Mouse (Mus musculus): ENCODE results near the gene Nmnat2. TPM values are rescaled to one million over a fixed set of nuclear protein-coding genes. Genes with fewer than 3 reads are reported as not detected.
A peak's percentile ranks its signal among the peaks of the same experiment; 100 is the strongest.

The Nmnat2 gene
- polyA plus RNA-seq, 1 experiment: 2.1 TPM

DNA sequence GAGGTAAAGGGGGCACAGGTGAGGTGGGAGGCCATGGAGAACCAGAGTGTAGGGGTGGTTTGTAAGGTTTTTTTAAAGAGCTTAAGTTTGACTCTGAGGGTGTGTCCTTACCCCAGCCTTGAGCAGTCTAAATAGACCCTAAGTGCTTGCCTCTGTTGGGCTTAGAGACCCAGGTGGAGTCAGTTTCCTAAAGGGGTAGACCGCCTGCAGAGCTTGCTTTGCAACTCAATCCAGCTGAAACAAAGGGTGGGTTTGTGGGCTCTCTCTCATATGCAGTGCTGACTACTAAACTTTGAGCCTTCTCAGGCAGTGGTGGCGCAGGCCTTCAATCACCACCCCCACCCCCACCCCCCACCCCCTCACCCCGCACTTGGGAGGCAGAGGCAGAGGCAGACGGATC is 11.8 kb upstream of the Nmnat2 start:
- Histone ChIP-seq H3K36me3 (ENCODE audit: control insufficient read depth, insufficient read depth) (no peaks in the 10 kb centered on the region), H3K4me2 (ENCODE audit: low read depth) (no peak overlapping the region), H3K4me3 (no peak overlapping the region), H3ac (ENCODE audit: control insufficient read depth, insufficient read length) (no peak overlapping the region), H3K27me3 (ENCODE audit: control insufficient read depth, insufficient read depth, insufficient read length) (no peaks in the 10 kb centered on the region), H3K79me2 (ENCODE audit: control insufficient read depth, insufficient read depth) (no peaks in the 10 kb centered on the region)
- no peak for TF ChIP-seq POLR2A (IDR thresholded peaks at IDR 0.05; ENCODE audit: insufficient read length, low read depth)
- TF ChIP-seq MYOG (IDR thresholded peaks at IDR 0.05; ENCODE audit: control insufficient read depth in 1 of 3, insufficient read depth in 1 of 3, insufficient read length in 2 of 3, low read depth in 2 of 3): no peak
- TF ChIP-seq MYOD1 (IDR thresholded peaks at IDR 0.05; ENCODE audit: control insufficient read depth in 1 of 3, insufficient read length in 2 of 3, low read depth in 2 of 3): no peak
- no peak for TF ChIP-seq MAX (IDR thresholded peaks at IDR 0.05; ENCODE audit: low read depth)
- no peak for TF ChIP-seq E2F4 (IDR thresholded peaks at IDR 0.05; ENCODE audit: insufficient read depth)
- TF ChIP-seq USF1 (IDR thresholded peaks at IDR 0.05; ENCODE audit: low read depth): no peak
- TF ChIP-seq SRF (IDR thresholded peaks at IDR 0.05; ENCODE audit: control insufficient read depth, insufficient read length, low read depth): no peak
- TF ChIP-seq POLR2AphosphoS2 (IDR thresholded peaks at IDR 0.05; ENCODE audit: insufficient read length, low read depth): no peak
- no peak for TF ChIP-seq TCF3 (IDR thresholded peaks at IDR 0.05; ENCODE audit: insufficient read length, low read depth)
- TF ChIP-seq TCF12 (IDR thresholded peaks at IDR 0.05; ENCODE audit: insufficient read depth, poor library complexity, severe bottlenecking): no peak
- no peak for TF ChIP-seq CEBPB (IDR thresholded peaks at IDR 0.05; ENCODE audit: insufficient read depth, poor library complexity, severe bottlenecking)
- TF ChIP-seq REST (IDR thresholded peaks at IDR 0.05; ENCODE audit: insufficient read depth, insufficient read length): no peak

GRCm38 (mm10) chr1:152954167-152954566 is 626 bp upstream of the Nmnat2 start:
- TF ChIP-seq CEBPB (IDR thresholded peaks at IDR 0.05; ENCODE audit: insufficient read depth, poor library complexity, severe bottlenecking) (peak; percentile 78), SRF (IDR thresholded peaks at IDR 0.05; ENCODE audit: control insufficient read depth, insufficient read length, low read depth) (no peak), POLR2AphosphoS2 (IDR thresholded peaks at IDR 0.05; ENCODE audit: insufficient read length, low read depth) (no peak), E2F4 (IDR thresholded peaks at IDR 0.05; ENCODE audit: insufficient read depth) (no peak), TCF12 (IDR thresholded peaks at IDR 0.05; ENCODE audit: insufficient read depth, poor library complexity, severe bottlenecking) (no peak), REST (IDR thresholded peaks at IDR 0.05; ENCODE audit: insufficient read depth, insufficient read length) (no peak), POLR2A (IDR thresholded peaks at IDR 0.05; ENCODE audit: insufficient read length, low read depth) (no peak)
- Histone ChIP-seq H3K4me3 (no peak overlapping the region), H3K79me2 (ENCODE audit: control insufficient read depth, insufficient read depth) (no peaks in the 10 kb centered on the region), H3K27me3 (ENCODE audit: control insufficient read depth, insufficient read depth, insufficient read length) (no peaks in the 10 kb centered on the region), H3K4me2 (ENCODE audit: low read depth) (peak overlapping the region; percentile 85), H3ac (ENCODE audit: control insufficient read depth, insufficient read length) (no peak overlapping the region), H3K36me3 (ENCODE audit: control insufficient read depth, insufficient read depth) (no peaks in the 10 kb centered on the region)

DNA sequence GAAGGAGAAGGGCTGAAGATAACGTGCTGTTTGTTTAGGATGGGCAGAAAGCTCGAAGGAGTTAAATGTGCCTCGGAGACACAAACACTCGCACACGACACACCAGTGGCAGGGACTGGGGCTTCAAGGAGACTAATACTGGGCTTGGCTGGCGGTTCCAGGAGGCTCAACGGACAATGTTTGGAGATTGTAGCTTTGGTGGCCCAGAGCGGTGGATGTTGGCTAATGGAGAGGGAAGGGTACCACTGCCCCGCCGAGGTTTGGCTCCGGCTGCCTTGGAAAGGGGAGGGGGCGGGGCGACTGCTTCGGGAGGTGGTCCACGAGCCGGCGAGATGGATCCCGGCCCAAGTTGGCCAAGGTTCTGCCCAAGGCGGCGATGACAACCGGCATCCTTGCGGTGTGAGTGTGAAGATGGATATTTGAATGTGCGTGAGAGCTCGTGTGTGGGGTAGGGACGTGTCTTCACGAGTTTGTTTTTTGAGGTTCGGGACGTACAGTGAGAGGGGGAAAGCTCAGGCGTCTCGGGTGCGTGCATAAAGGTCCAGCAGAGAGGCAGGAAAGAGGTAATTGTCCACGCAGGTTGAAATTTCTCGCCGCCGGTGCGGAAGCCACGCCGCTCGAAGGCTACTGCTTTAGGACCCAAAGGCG is 895 bp downstream of the Nmnat2 start:
- no peak for TF ChIP-seq MYOG (IDR thresholded peaks at IDR 0.05; ENCODE audit: control insufficient read depth in 1 of 3, insufficient read depth in 1 of 3, insufficient read length in 2 of 3, low read depth in 2 of 3)
- H3K27me3 ChIP-seq (ENCODE audit: control insufficient read depth, insufficient read depth, insufficient read length): no peaks in the 10 kb centered on the region

DNA sequence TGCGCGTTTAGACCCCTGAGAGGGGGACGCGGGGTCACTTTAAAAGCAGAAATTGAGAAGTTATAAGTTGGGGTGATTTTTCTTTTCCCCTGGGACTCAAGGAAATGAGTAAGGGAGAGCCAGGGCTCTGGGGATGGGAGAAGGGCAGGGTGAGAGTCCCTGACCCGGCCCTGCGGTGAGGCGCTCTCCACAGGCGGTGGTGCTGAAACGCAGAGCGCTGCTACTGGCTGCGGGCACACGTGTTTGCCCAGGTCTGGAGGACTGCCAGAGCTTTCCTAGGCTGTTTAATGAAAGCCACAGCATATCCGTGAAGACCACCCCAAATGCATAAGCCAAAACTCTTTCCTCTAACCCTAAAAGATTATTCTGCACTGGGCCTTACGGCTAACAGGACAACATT is 1.4 kb downstream of the Nmnat2 start:
- Histone ChIP-seq H3K79me2 (ENCODE audit: control insufficient read depth, insufficient read depth) (no peaks in the 10 kb centered on the region), H3K4me3 (peak overlapping the region; percentile 13), H3K4me2 (ENCODE audit: low read depth) (peak overlapping the region; percentile 85), H3K27me3 (ENCODE audit: control insufficient read depth, insufficient read depth, insufficient read length) (no peaks in the 10 kb centered on the region), H3K36me3 (ENCODE audit: control insufficient read depth, insufficient read depth) (no peaks in the 10 kb centered on the region), H3ac (ENCODE audit: control insufficient read depth, insufficient read length) (no peak overlapping the region)
- no peak for TF ChIP-seq TCF3 (IDR thresholded peaks at IDR 0.05; ENCODE audit: insufficient read length, low read depth)
- no peak for TF ChIP-seq SRF (IDR thresholded peaks at IDR 0.05; ENCODE audit: control insufficient read depth, insufficient read length, low read depth)
- peak; percentile 98 for TF ChIP-seq REST (IDR thresholded peaks at IDR 0.05; ENCODE audit: insufficient read depth, insufficient read length)
- no peak for TF ChIP-seq POLR2AphosphoS2 (IDR thresholded peaks at IDR 0.05; ENCODE audit: insufficient read length, low read depth)
- TF ChIP-seq MYOG (IDR thresholded peaks at IDR 0.05; ENCODE audit: control insufficient read depth in 1 of 3, insufficient read depth in 1 of 3, insufficient read length in 2 of 3, low read depth in 2 of 3): peak in 1 of 3 experiments; percentile 25

More for the DNA sequence above, 895 bp downstream of the Nmnat2 start:
- Histone ChIP-seq H3K79me2 (ENCODE audit: control insufficient read depth, insufficient read depth) (no peaks in the 10 kb centered on the region), H3K4me2 (ENCODE audit: low read depth) (peak overlapping the region; percentile 85), H3K36me3 (ENCODE audit: control insufficient read depth, insufficient read depth) (no peaks in the 10 kb centered on the region), H3ac (ENCODE audit: control insufficient read depth, insufficient read length) (no peak overlapping the region), H3K4me3 (peak overlapping the region; percentile 13)

GRCm38 (mm10) chr1:152964344-152964743 is 9.6 kb downstream of the Nmnat2 start:
- Histone ChIP-seq H3K79me2 (ENCODE audit: control insufficient read depth, insufficient read depth) (no peaks in the 10 kb centered on the region), H3K4me3 (no peak overlapping the region), H3K4me2 (ENCODE audit: low read depth) (no peak overlapping the region), H3K27me3 (ENCODE audit: control insufficient read depth, insufficient read depth, insufficient read length) (no peaks in the 10 kb centered on the region), H3ac (ENCODE audit: control insufficient read depth, insufficient read length) (no peak overlapping the region), H3K36me3 (ENCODE audit: control insufficient read depth, insufficient read depth) (no peaks in the 10 kb centered on the region)
- TF ChIP-seq CEBPB (IDR thresholded peaks at IDR 0.05; ENCODE audit: insufficient read depth, poor library complexity, severe bottlenecking) (no peak), REST (IDR thresholded peaks at IDR 0.05; ENCODE audit: insufficient read depth, insufficient read length) (no peak), POLR2A (IDR thresholded peaks at IDR 0.05; ENCODE audit: insufficient read length, low read depth) (no peak), MYOG (IDR thresholded peaks at IDR 0.05; ENCODE audit: control insufficient read depth in 1 of 3, insufficient read depth in 1 of 3, insufficient read length in 2 of 3, low read depth in 2 of 3) (no peak)
